Comparison of ENCODE assay signal across 9 mouse cellular contexts in genomic region chr11:60248596-60249404, GRCm38 (mm10). TPM values are rescaled to one million over a fixed set of nuclear protein-coding genes. Genes with fewer than 3 reads are reported as not detected.
DNase-seq lines count a peak whose midpoint lies in the region; ATAC-seq lines count a peak whose summit lies in the region.
"Had no signal": no experiment of that assay in that cellular context is flagged by ENCODE, and none has a peak within 500 bp of the region (broad histone marks: within the 10 kb centered on the region; RNA-seq: fewer than 3 reads in every experiment).

No protein-coding gene starts in this region.

- 31% methylated on average over 13 of the region's 13 CpGs for WGBS in intestine, embryonic 14.5 days
- 41% methylated on average over 13 of the region's 13 CpGs for WGBS in intestine, embryonic 16.5 days
- WGBS in hindbrain, embryonic 15.5 days: 32% methylated on average over 13 of the region's 13 CpGs
- WGBS in neural tube, embryonic 14.5 days: 32% methylated on average over 13 of the region's 13 CpGs

- peaks cover 6% of the 10 kb centered on the region; the same call in 1 of the 2 replicates for H3K36me3 ChIP-seq in intestine, embryonic 14.5 days (ENCODE audit: control insufficient read depth, insufficient read depth, low read length)
- peaks cover 3% of the 10 kb centered on the region; the same call in 1 of the 2 replicates for H3K36me3 ChIP-seq in intestine, embryonic 16.5 days (ENCODE audit: control insufficient read depth, insufficient read depth, low read length)
- H3K36me3 ChIP-seq in hindbrain, embryonic 15.5 days: peaks cover 23% of the 10 kb centered on the region
- peaks cover 8% of the 10 kb centered on the region; the same call in 1 of the 2 replicates for H3K36me3 ChIP-seq in neural tube, embryonic 14.5 days (ENCODE audit: control insufficient read depth, insufficient read depth, low read length)

- no peak overlapping the region for H3K4me2 ChIP-seq in intestine, embryonic 14.5 days (ENCODE audit: low read length)
- no peak overlapping the region for H3K4me2 ChIP-seq in intestine, embryonic 16.5 days (ENCODE audit: low read depth, low read length)
- no peak overlapping the region for H3K4me2 ChIP-seq in hindbrain, embryonic 15.5 days
- H3K4me2 ChIP-seq in neural tube, embryonic 14.5 days (ENCODE audit: low read depth, low read length): no peak overlapping the region

- H3K9me3 ChIP-seq in intestine, embryonic 14.5 days (ENCODE audit: control insufficient read depth, low read length): no peaks in the 10 kb centered on the region
- H3K9me3 ChIP-seq in intestine, embryonic 16.5 days (ENCODE audit: control insufficient read depth, low read length): 0 out of 2 replicates have a peak, but pooled peaks cover 2% of the 10 kb centered on the region
- no peaks in the 10 kb centered on the region for H3K9me3 ChIP-seq in hindbrain, embryonic 15.5 days
- H3K9me3 ChIP-seq in neural tube, embryonic 14.5 days (ENCODE audit: control insufficient read depth, low read length): no peaks in the 10 kb centered on the region

- H3K27ac ChIP-seq in intestine, embryonic 14.5 days (ENCODE audit: low read depth): peak overlapping the region; percentile 5; the same call in 1 of the 2 replicates
- no peak overlapping the region for H3K27ac ChIP-seq in intestine, embryonic 16.5 days (ENCODE audit: low read length)
- peak overlapping the region; percentile 17; the same call in 1 of the 2 replicates for H3K27ac ChIP-seq in hindbrain, embryonic 15.5 days (replicated peaks)
- H3K27ac ChIP-seq in neural tube, embryonic 14.5 days (ENCODE audit: low read depth, low read length): 0 out of 2 replicates have a peak overlapping the region, but pooled peaks have one; percentile 10

- DNase-seq in intestine, embryonic 14.5 days (ENCODE audit: low spot score): no peak
- peak; percentile 92 for DNase-seq in ZHBTc4 (ENCODE audit: low read depth, low spot score)
- DNase-seq in Muller cell, postnatal 12 days (ENCODE audit: inconsistent ontology term): no peak
- no peak for DNase-seq in heart, adult 11 months
- no peak for DNase-seq in cerebellum, adult 11 months
- DNase-seq: kidney, adult 2 months had no signal

- H3K9ac ChIP-seq in intestine, embryonic 14.5 days (ENCODE audit: low read length): no peak overlapping the region
- H3K9ac ChIP-seq in intestine, embryonic 16.5 days (ENCODE audit: low read depth, low read length): no peak overlapping the region
- no peak overlapping the region for H3K9ac ChIP-seq in hindbrain, embryonic 15.5 days
- H3K9ac ChIP-seq in neural tube, embryonic 14.5 days (replicated peaks; ENCODE audit: low read depth, low read length): no peak overlapping the region

- ATAC-seq in intestine, embryonic 14.5 days (replicated peaks; ENCODE audit: low FRiP score, low TSS enrichment, low read depth): no peak
- no peak for ATAC-seq in intestine, embryonic 16.5 days
- ATAC-seq in hindbrain, embryonic 15.5 days (ENCODE audit: low FRiP score, low read depth): no peak
- ATAC-seq in neural tube, embryonic 14.5 days (ENCODE audit: low read depth): no peak

- peaks cover 12% of the 10 kb centered on the region for H3K4me1 ChIP-seq in intestine, embryonic 14.5 days (replicated peaks; ENCODE audit: control insufficient read depth, insufficient read depth, low read length)
- H3K4me1 ChIP-seq in intestine, embryonic 16.5 days (ENCODE audit: control insufficient read depth, insufficient read depth, low read length): peaks cover 3% of the 10 kb centered on the region; the same call in 1 of the 2 replicates
- peaks cover 14% of the 10 kb centered on the region for H3K4me1 ChIP-seq in hindbrain, embryonic 15.5 days (replicated peaks)
- 0 out of 2 replicates have a peak, but pooled peaks cover 6% of the 10 kb centered on the region for H3K4me1 ChIP-seq in neural tube, embryonic 14.5 days (ENCODE audit: control insufficient read depth, insufficient read depth, low read length)

- H3K27me3 ChIP-seq in intestine, embryonic 14.5 days (replicated peaks; ENCODE audit: control insufficient read depth, insufficient read depth, low read length): no peaks in the 10 kb centered on the region
- no peaks in the 10 kb centered on the region for H3K27me3 ChIP-seq in intestine, embryonic 16.5 days (replicated peaks; ENCODE audit: control insufficient read depth, insufficient read depth, low read length)
- no peaks in the 10 kb centered on the region for H3K27me3 ChIP-seq in hindbrain, embryonic 15.5 days
- no peaks in the 10 kb centered on the region for H3K27me3 ChIP-seq in neural tube, embryonic 14.5 days (ENCODE audit: control insufficient read depth, insufficient read depth, low read length)

- no peak overlapping the region for H3K4me3 ChIP-seq in intestine, embryonic 14.5 days (ENCODE audit: low read depth, low read length)
- H3K4me3 ChIP-seq in intestine, embryonic 16.5 days (ENCODE audit: low read length): no peak overlapping the region
- H3K4me3 ChIP-seq in hindbrain, embryonic 15.5 days: no peak overlapping the region
- H3K4me3 ChIP-seq in neural tube, embryonic 14.5 days (ENCODE audit: low read depth, low read length): no peak overlapping the region

RNA-seq across cellular contexts. Expression of gene Srebf1, which starts 26.4 kb away (rescaled TPM):
- polyA plus RNA-seq in intestine, embryonic 14.5 days (2014; fragmentation: Nextera tagmentation; extraction: Ambion mirVana): 85.0 and 97.7 TPM in 2 replicates
- polyA plus RNA-seq in intestine, embryonic 16.5 days (2015; fragmentation: Nextera tagmentation; extraction: Ambion mirVana): 81.0 and 95.2 TPM in 2 replicates
- polyA plus RNA-seq in hindbrain, embryonic 15.5 days (2015; fragmentation: Nextera tagmentation; extraction: Ambion mirVana): 47.7 and 50.9 TPM in 2 replicates
- polyA plus RNA-seq in neural tube, embryonic 14.5 days (2014; fragmentation: Nextera tagmentation; extraction: Ambion mirVana): 38.5 and 41.3 TPM in 2 replicates
